Comparison of ENCODE assay signal across 19 mouse cellular contexts in the genomic region with DNA sequence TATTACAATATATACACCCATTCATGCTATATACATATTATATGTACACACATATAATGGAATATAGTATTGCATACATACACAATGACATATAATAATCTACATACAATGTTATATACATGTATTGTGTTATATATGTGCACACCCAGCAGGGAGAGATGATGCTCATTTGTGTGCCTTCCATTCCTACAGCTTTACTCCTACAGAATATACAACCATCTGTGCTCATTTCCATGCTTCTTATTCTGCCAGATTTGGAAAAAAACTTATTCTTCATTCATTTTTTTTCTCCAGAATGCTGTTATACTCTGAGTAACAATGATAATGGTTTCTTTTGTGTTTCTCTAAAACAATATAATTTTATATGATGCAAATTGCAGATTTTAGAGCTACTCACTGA.
DNase-seq lines count a peak whose midpoint lies in the region; ATAC-seq lines count a peak whose summit lies in the region.
"Had no signal": no experiment of that assay in that cellular context is flagged by ENCODE, and none has a peak within 500 bp of the region (broad histone marks: within the 10 kb centered on the region; RNA-seq: fewer than 3 reads in every experiment).

No protein-coding gene starts in this region.

- no peaks in the 10 kb centered on the region for H3K27me3 ChIP-seq in hindbrain, embryonic 11.5 days (ENCODE audit: control insufficient read depth, insufficient read depth, low read length)
- H3K27me3 ChIP-seq: embryonic facial prominence, embryonic 12.5 days had no signal

- no peaks in the 10 kb centered on the region for H3K9me3 ChIP-seq in hindbrain, embryonic 11.5 days (ENCODE audit: control insufficient read depth, low read length)
- H3K9me3 ChIP-seq: embryonic facial prominence, embryonic 10.5 days; embryonic facial prominence, embryonic 12.5 days had no signal

- H3K27ac ChIP-seq in hindbrain, embryonic 11.5 days (ENCODE audit: low read depth, low read length), result no peak overlapping the region
- H3K27ac ChIP-seq: embryonic facial prominence, embryonic 10.5 days; embryonic facial prominence, embryonic 12.5 days had no signal

- H3K4me1 ChIP-seq in hindbrain, embryonic 11.5 days (replicated peaks; ENCODE audit: control insufficient read depth, insufficient read depth, low read length), result no peaks in the 10 kb centered on the region
- H3K4me1 ChIP-seq: embryonic facial prominence, embryonic 10.5 days; embryonic facial prominence, embryonic 12.5 days had no signal

- no peak overlapping the region for H3K9ac ChIP-seq in hindbrain, embryonic 11.5 days (ENCODE audit: low read depth, low read length)
- H3K9ac ChIP-seq: embryonic facial prominence, embryonic 12.5 days had no signal

- no peaks in the 10 kb centered on the region for H3K36me3 ChIP-seq in hindbrain, embryonic 11.5 days (ENCODE audit: control insufficient read depth, insufficient read depth, low read length)
- H3K36me3 ChIP-seq: embryonic facial prominence, embryonic 10.5 days; embryonic facial prominence, embryonic 12.5 days had no signal

- ATAC-seq in frontal cortex, adult (ENCODE audit: low TSS enrichment), result peak; percentile 92
- ATAC-seq in hindbrain, embryonic 11.5 days (ENCODE audit: low FRiP score), result no peak
- ATAC-seq: forebrain, embryonic 14.5 days; forebrain, embryonic 16.5 days had no signal

- no peak for DNase-seq in frontal cortex, postnatal 10 days (ENCODE audit: low spot score in 2 of 2)
- DNase-seq in left cerebral cortex, adult 11 months (ENCODE audit: low spot score), result peak; percentile 2
- DNase-seq in left cerebral cortex, adult 8-10 months (ENCODE audit: low spot score in 2 of 2), result no peak
- peak; percentile 46 for DNase-seq in brain, adult 2 months (ENCODE audit: low read depth, low spot score)
- peak; percentile 39 for DNase-seq in telencephalon, adult 2 months (ENCODE audit: low read depth, low spot score)
- DNase-seq in hindbrain, embryonic 11.5 days (ENCODE audit: low spot score), result no peak
- DNase-seq: adrenal gland, adult 2 months; adrenal gland, postnatal 10 days; adrenal gland, postnatal 25 days; cerebellum, adult 11-12 months; cerebellum, adult 2 months; cerebellum, adult 9-10 months; cerebellum, postnatal 10 days; cerebellum, postnatal 25 days had no signal

- no peak overlapping the region for H3K4me3 ChIP-seq in hindbrain, embryonic 11.5 days (ENCODE audit: low read depth, low read length)
- H3K4me3 ChIP-seq: embryonic facial prominence, embryonic 10.5 days; embryonic facial prominence, embryonic 12.5 days had no signal

- H3K4me2 ChIP-seq in hindbrain, embryonic 11.5 days (replicated peaks; ENCODE audit: low read depth, low read length), result no peak overlapping the region
- H3K4me2 ChIP-seq: embryonic facial prominence, embryonic 12.5 days had no signal

Comparison
In these comparisons a context has a peak if more than half of its experiments do, and no peak if none do; other contexts are left out.
1. DNase-seq: peak in left cerebral cortex, adult 11 months (single experiment), brain, adult 2 months (single experiment) and telencephalon, adult 2 months (single experiment); none in frontal cortex, postnatal 10 days (0 of 2), left cerebral cortex, adult 8-10 months (0 of 2) and hindbrain, embryonic 11.5 days (single experiment).